Comparison of ENCODE assay signal across 8 mouse cellular contexts in the genomic region with DNA sequence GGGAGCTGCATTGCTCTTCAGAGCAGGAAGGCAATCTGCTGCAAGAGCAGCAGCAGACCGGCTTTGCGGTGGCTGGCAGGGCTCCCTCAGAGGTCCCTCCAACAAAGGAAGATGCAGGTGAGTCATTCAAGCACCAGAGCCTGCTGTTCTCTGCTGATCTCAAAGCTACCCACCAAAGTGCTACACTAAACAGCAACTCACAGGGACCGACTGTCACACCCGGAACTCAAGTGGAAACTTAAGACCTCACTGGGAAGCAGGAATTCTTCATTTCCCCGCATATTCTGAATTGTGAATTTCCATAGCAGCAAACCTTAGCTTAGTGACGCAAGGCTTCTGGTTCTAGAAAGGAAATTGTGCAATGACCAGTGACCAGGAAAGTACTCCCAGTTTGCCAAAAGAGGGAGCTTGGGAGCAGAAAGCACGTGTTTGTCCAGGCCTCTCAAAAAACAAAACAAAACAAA. TPM values are rescaled to one million over a fixed set of nuclear protein-coding genes. Genes with fewer than 3 reads are reported as not detected.
A peak's percentile ranks its signal among the peaks of the same experiment; 100 is the strongest.
DNase-seq lines count a peak whose midpoint lies in the region; ATAC-seq and TF ChIP-seq lines count a peak whose summit lies in the region.

No protein-coding gene starts in this region.

- no peak overlapping the region for H3K27ac ChIP-seq in lung, embryonic 14.5 days (ENCODE audit: low read depth)
- H3K27ac ChIP-seq in stomach, postnatal 0 days (replicated peaks), result peak overlapping the region; percentile 69
- no peak overlapping the region for H3K27ac ChIP-seq in forebrain, embryonic 10.5 days

- peak; percentile 86 for ATAC-seq in common myeloid progenitor, adult 5-6 weeks (replicated peaks; ENCODE audit: low read depth, poor library complexity, severe bottlenecking)
- ATAC-seq in hematopoietic stem cell, adult 5-6 weeks (replicated peaks in 1 of 2; ENCODE audit: insufficient read depth in 1 of 2, low FRiP score in 2 of 2, low TSS enrichment in 1 of 2, low read depth in 1 of 2, poor library complexity in 2 of 2, severe bottlenecking in 2 of 2), result peak; percentile 81 to 94
- no peak for ATAC-seq in lung, embryonic 14.5 days (ENCODE audit: insufficient read depth)
- ATAC-seq in stomach, postnatal 0 days (ENCODE audit: low FRiP score, low TSS enrichment), result peak; percentile 58

- TF ChIP-seq CTCF in lung, embryonic 14.5 days (IDR thresholded peaks at IDR 0.05; ENCODE audit: low read depth), result peak; percentile 65
- TF ChIP-seq CTCF in stomach, postnatal 0 days (IDR thresholded peaks at IDR 0.05; ENCODE audit: low read depth), result peak; percentile 77

- H3K27me3 ChIP-seq in lung, embryonic 14.5 days (ENCODE audit: insufficient read depth, low read length), result no peaks in the 10 kb centered on the region
- no peaks in the 10 kb centered on the region for H3K27me3 ChIP-seq in stomach, postnatal 0 days (ENCODE audit: control insufficient read depth, insufficient read depth, low read length)
- H3K27me3 ChIP-seq in forebrain, embryonic 10.5 days (ENCODE audit: poor library complexity, severe bottlenecking), result no peaks in the 10 kb centered on the region

- no peaks in the 10 kb centered on the region for H3K9me3 ChIP-seq in lung, embryonic 14.5 days (ENCODE audit: low read depth, low read length)
- no peaks in the 10 kb centered on the region for H3K9me3 ChIP-seq in stomach, postnatal 0 days (ENCODE audit: control insufficient read depth, low read length)
- no peaks in the 10 kb centered on the region for H3K9me3 ChIP-seq in forebrain, embryonic 10.5 days

- TF ChIP-seq EP300 in stomach, postnatal 0 days (optimal IDR thresholded peaks at IDR 0.05), result no peak

- WGBS in lung, embryonic 14.5 days, result 56% methylated on average over 7 of the region's 7 CpGs
- WGBS in stomach, postnatal 0 days, result 40% methylated on average over 7 of the region's 7 CpGs
- WGBS in forebrain, embryonic 10.5 days, result 75% methylated on average over 7 of the region's 7 CpGs

- no peak overlapping the region for H3K9ac ChIP-seq in lung, embryonic 14.5 days
- 0 out of 2 replicates have a peak overlapping the region, but pooled peaks have one; percentile 18 for H3K9ac ChIP-seq in stomach, postnatal 0 days (ENCODE audit: low read length)

- H3K36me3 ChIP-seq in lung, embryonic 14.5 days (ENCODE audit: insufficient read depth), result no peaks in the 10 kb centered on the region
- no peaks in the 10 kb centered on the region for H3K36me3 ChIP-seq in stomach, postnatal 0 days (ENCODE audit: control insufficient read depth, insufficient read depth, low read length)
- peaks cover 30% of the 10 kb centered on the region for H3K36me3 ChIP-seq in forebrain, embryonic 10.5 days (replicated peaks)

- H3K4me3 ChIP-seq in lung, embryonic 14.5 days (ENCODE audit: low read depth, low read length), result no peak overlapping the region
- H3K4me3 ChIP-seq in stomach, postnatal 0 days (ENCODE audit: low read depth, low read length), result no peak overlapping the region
- no peak overlapping the region for H3K4me3 ChIP-seq in forebrain, embryonic 10.5 days

- H3K4me1 ChIP-seq in lung, embryonic 14.5 days (ENCODE audit: insufficient read depth), result no peaks in the 10 kb centered on the region
- H3K4me1 ChIP-seq in stomach, postnatal 0 days (replicated peaks; ENCODE audit: control insufficient read depth, insufficient read depth), result 0 out of 2 replicates have a peak, but pooled peaks cover 3% of the 10 kb centered on the region
- H3K4me1 ChIP-seq in forebrain, embryonic 10.5 days, result peaks cover 10% of the 10 kb centered on the region

- peak; percentile 21 for DNase-seq in ovary, postnatal 36 days (ENCODE audit: low spot score)
- DNase-seq in ovary, postnatal 10 days (ENCODE audit: low spot score), result no peak
- peak; percentile 92 for DNase-seq in adipocyte (ENCODE audit: low spot score)
- peak; percentile 81 for DNase-seq in lung, embryonic 14.5 days
- DNase-seq in stomach, postnatal 0 days (ENCODE audit: low spot score), result peak; percentile 51
- DNase-seq in forebrain, embryonic 10.5 days (ENCODE audit: extremely low spot score, low spot score), result no peak

- H3K4me2 ChIP-seq in lung, embryonic 14.5 days, result no peak overlapping the region
- no peak overlapping the region; the same call in 1 of the 2 replicates for H3K4me2 ChIP-seq in stomach, postnatal 0 days (replicated peaks; ENCODE audit: low read depth)

RNA-seq across cellular contexts. Expression of gene Atp2a2, which starts 45.3 kb away (rescaled TPM):
- 107 and 133 TPM in 2 replicates for total RNA-seq in common myeloid progenitor, adult 5-6 weeks (2017)
- 84.5 and 95.1 TPM in 2 replicates for total RNA-seq in hematopoietic stem cell, adult 5-6 weeks (2017)
- polyA plus RNA-seq in lung, embryonic 14.5 days (2014; fragmentation: Nextera tagmentation; extraction: Ambion mirVana), result 43.8 and 45.5 TPM in 2 replicates
- 24.0 and 27.0 TPM in 2 replicates for polyA plus RNA-seq in stomach, postnatal 0 days (2015; fragmentation: Nextera tagmentation; extraction: Ambion mirVana)
- 34.8 and 37.6 TPM in 2 replicates for polyA plus RNA-seq in forebrain, embryonic 10.5 days (2016; fragmentation: Nextera tagmentation; extraction: Ambion mirVana)

Comparison
In these comparisons a context has a peak if more than half of its experiments do, and no peak if none do; other contexts are left out.
1. DNase-seq: peak in ovary, postnatal 36 days (single experiment), adipocyte (single experiment), lung, embryonic 14.5 days (single experiment) and stomach, postnatal 0 days (single experiment); none in ovary, postnatal 10 days (single experiment) and forebrain, embryonic 10.5 days (single experiment).